Mouse (Mus musculus): ENCODE data around the gene 4930469K13Rik. TPM values are rescaled to one million over a fixed set of nuclear protein-coding genes. Genes with fewer than 3 reads are reported as not detected.
A peak's percentile ranks its signal among the peaks of the same experiment; 100 is the strongest.

The 4930469K13Rik gene
- polyA plus RNA-seq, 1 experiment from 2014 or later: not detected

- peaks cover 3% of the 10 kb centered on the region; the same call in 1 of the 2 replicates for H3K4me1 ChIP-seq (ENCODE audit: control insufficient read depth, insufficient read depth, low read length)
These were observed 20.0 kb upstream of the 4930469K13Rik start for GRCm38 (mm10) chr11:34118319-34118718.

DNA sequence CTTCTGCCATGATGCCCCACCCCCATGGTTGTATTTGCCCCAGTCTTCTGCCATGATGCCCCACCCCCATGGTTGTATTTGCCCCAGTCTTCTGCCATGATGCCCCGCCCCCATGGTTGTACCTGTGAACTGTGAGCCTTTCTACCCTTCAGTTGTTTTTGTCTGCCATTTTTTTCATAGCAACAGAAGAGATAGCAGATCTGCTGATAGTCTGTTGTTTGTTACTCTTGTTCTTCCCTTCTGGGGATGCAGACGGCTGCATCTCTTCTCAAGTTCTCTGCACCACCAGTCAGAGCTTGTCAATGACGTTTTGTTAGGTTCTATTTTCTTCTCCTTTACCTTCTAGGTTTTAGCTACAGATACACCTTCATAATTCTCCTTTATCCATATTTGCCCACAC is 19.2 kb upstream of the 4930469K13Rik start:
- no peaks in the 10 kb centered on the region; the same call in 1 of the 2 replicates for H3K27me3 ChIP-seq (ENCODE audit: control insufficient read depth, insufficient read depth, low read depth, low read length)
- WGBS: 89% methylated on average over 3 of the region's 3 CpGs
- ATAC-seq: no peak

More at GRCm38 (mm10) chr11:34118319-34118718, 20.0 kb upstream of the 4930469K13Rik start:
- ATAC-seq: no peak
- H3K9me3 ChIP-seq (replicated peaks; ENCODE audit: control insufficient read depth, low read length, poor library complexity, severe bottlenecking): no peaks in the 10 kb centered on the region
- no peaks in the 10 kb centered on the region for H3K36me3 ChIP-seq (ENCODE audit: control insufficient read depth, insufficient read depth, low read length)
- 88% methylated on average over 3 of the region's 3 CpGs for WGBS
- no peaks in the 10 kb centered on the region; the same call in 1 of the 2 replicates for H3K27me3 ChIP-seq (ENCODE audit: control insufficient read depth, insufficient read depth, low read depth, low read length)
- no peak overlapping the region for H3K4me2 ChIP-seq (ENCODE audit: low read length)
- no peak overlapping the region for H3K9ac ChIP-seq (ENCODE audit: low read depth, low read length)
- H3K27ac ChIP-seq (ENCODE audit: low read length): no peak overlapping the region
- H3K4me3 ChIP-seq (ENCODE audit: low read depth, low read length): no peak overlapping the region

GRCm38 (mm10) chr11:34116572-34117135 is 18.3 kb upstream of the 4930469K13Rik start:
- no peak overlapping the region for H3K27ac ChIP-seq (ENCODE audit: low read length)
- H3K4me1 ChIP-seq (ENCODE audit: control insufficient read depth, insufficient read depth, low read length): peaks cover 10% of the 10 kb centered on the region
- H3K4me2 ChIP-seq (ENCODE audit: low read length): no peak overlapping the region
- H3K9ac ChIP-seq (ENCODE audit: low read depth, low read length): no peak overlapping the region
- no peak for ATAC-seq
- H3K4me3 ChIP-seq (ENCODE audit: low read depth, low read length): no peak overlapping the region
- no peaks in the 10 kb centered on the region for H3K9me3 ChIP-seq (replicated peaks; ENCODE audit: control insufficient read depth, low read length, poor library complexity, severe bottlenecking)
- H3K27me3 ChIP-seq (ENCODE audit: control insufficient read depth, insufficient read depth, low read depth, low read length): no peaks in the 10 kb centered on the region; the same call in 1 of the 2 replicates
- no peaks in the 10 kb centered on the region for H3K36me3 ChIP-seq (ENCODE audit: control insufficient read depth, insufficient read depth, low read length)
- WGBS: 92% methylated on average over 2 of the region's 2 CpGs

More for the DNA sequence above, 19.2 kb upstream of the 4930469K13Rik start:
- Histone ChIP-seq H3K4me2 (ENCODE audit: low read length) (no peak overlapping the region), H3K9ac (ENCODE audit: low read depth, low read length) (no peak overlapping the region), H3K9me3 (replicated peaks; ENCODE audit: control insufficient read depth, low read length, poor library complexity, severe bottlenecking) (no peaks in the 10 kb centered on the region), H3K4me1 (ENCODE audit: control insufficient read depth, insufficient read depth, low read length) (peaks cover 6% of the 10 kb centered on the region), H3K27ac (ENCODE audit: low read length) (no peak overlapping the region), H3K4me3 (ENCODE audit: low read depth, low read length) (no peak overlapping the region), H3K36me3 (ENCODE audit: control insufficient read depth, insufficient read depth, low read length) (no peaks in the 10 kb centered on the region)

DNA sequence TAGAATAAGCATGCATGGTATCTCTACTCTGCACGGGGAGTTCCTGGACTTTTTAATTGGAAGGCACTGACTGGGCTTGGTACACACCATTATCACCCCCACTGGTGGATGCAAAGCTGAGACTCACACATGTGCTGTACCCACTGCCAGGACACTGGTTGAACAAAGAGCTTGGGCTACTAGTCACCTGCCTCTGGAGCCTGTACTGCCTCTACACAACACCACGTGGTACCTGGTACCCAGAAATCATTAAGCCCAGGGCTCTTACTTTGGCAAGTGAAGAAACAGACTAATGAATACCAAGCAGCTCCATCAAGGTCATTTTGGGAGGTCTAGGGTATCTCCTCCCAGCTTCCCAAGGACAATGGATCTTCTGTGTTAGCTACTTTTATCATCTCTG is 15.4 kb upstream of the 4930469K13Rik start:
- WGBS: 61% methylated on average over 2 of the region's 2 CpGs
- Histone ChIP-seq H3K4me3 (ENCODE audit: low read depth, low read length) (no peak overlapping the region), H3K27me3 (ENCODE audit: control insufficient read depth, insufficient read depth, low read depth, low read length) (no peaks in the 10 kb centered on the region), H3K4me1 (ENCODE audit: control insufficient read depth, insufficient read depth, low read length) (peaks cover 14% of the 10 kb centered on the region), H3K4me2 (ENCODE audit: low read length) (no peak overlapping the region), H3K9me3 (replicated peaks; ENCODE audit: control insufficient read depth, low read length, poor library complexity, severe bottlenecking) (no peaks in the 10 kb centered on the region), H3K9ac (ENCODE audit: low read depth, low read length) (no peak overlapping the region), H3K36me3 (ENCODE audit: control insufficient read depth, insufficient read depth, low read length) (no peaks in the 10 kb centered on the region), H3K27ac (ENCODE audit: low read length) (peak overlapping the region; percentile 1)
- ATAC-seq: 0 out of 2 replicates have a peak, but pooled peaks have one; percentile 33

DNA sequence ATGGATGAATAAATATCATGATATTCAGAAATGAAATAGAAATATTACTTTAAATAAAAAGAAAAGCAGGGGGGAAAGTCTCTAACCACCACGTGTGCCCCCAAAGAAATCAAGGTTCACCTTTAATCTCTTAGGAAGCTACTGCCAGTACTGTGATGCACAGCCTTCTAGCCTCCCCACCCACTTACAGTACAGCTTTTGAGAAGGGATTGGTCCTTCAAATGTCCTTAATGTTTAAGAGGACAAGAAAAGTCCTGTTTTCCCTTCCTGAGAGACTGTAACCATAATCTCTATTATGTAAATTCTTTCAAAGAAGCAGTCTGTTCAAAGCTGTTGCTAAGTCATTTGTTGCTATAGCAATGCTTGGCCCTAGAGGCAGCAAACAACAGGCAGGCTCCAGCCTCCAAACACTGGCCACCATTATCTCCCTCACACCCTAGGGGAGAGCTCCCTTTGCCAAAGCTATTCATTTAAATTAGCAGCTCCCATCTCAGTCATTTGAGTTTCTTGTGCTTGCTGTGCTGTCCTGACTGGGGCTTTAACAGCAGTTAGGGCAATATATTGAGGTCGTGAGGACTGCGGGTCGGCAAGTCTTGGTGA is 14.5 kb upstream of the 4930469K13Rik start:
- Histone ChIP-seq H3K4me1 (ENCODE audit: control insufficient read depth, insufficient read depth, low read length) (peaks cover 14% of the 10 kb centered on the region), H3K4me2 (ENCODE audit: low read length) (no peak overlapping the region), H3K27ac (ENCODE audit: low read length) (peak overlapping the region; percentile 1), H3K9me3 (replicated peaks; ENCODE audit: control insufficient read depth, low read length, poor library complexity, severe bottlenecking) (no peaks in the 10 kb centered on the region), H3K9ac (ENCODE audit: low read depth, low read length) (no peak overlapping the region), H3K36me3 (ENCODE audit: control insufficient read depth, insufficient read depth, low read length) (no peaks in the 10 kb centered on the region), H3K4me3 (ENCODE audit: low read depth, low read length) (no peak overlapping the region), H3K27me3 (ENCODE audit: control insufficient read depth, insufficient read depth, low read depth, low read length) (no peaks in the 10 kb centered on the region)
- ATAC-seq: peak; percentile 94
- WGBS: 25% methylated on average over 4 of the region's 4 CpGs

- Histone ChIP-seq H3K9me3 (replicated peaks; ENCODE audit: control insufficient read depth, low read length, poor library complexity, severe bottlenecking) (no peaks in the 10 kb centered on the region), H3K4me3 (ENCODE audit: low read depth, low read length) (no peak overlapping the region), H3K36me3 (ENCODE audit: control insufficient read depth, insufficient read depth, low read length) (no peaks in the 10 kb centered on the region), H3K27ac (ENCODE audit: low read length) (0 out of 2 replicates have a peak overlapping the region, but pooled peaks have one; percentile 4), H3K27me3 (ENCODE audit: control insufficient read depth, insufficient read depth, low read depth, low read length) (no peaks in the 10 kb centered on the region), H3K4me2 (ENCODE audit: low read length) (no peak overlapping the region), H3K9ac (ENCODE audit: low read depth, low read length) (no peak overlapping the region), H3K4me1 (ENCODE audit: control insufficient read depth, insufficient read depth, low read length) (peaks cover 14% of the 10 kb centered on the region)
- 58% methylated on average over 7 of the region's 7 CpGs for WGBS
- no peak for ATAC-seq
These were observed 13.6 kb upstream of the 4930469K13Rik start for GRCm38 (mm10) chr11:34111940-34112339.

DNA sequence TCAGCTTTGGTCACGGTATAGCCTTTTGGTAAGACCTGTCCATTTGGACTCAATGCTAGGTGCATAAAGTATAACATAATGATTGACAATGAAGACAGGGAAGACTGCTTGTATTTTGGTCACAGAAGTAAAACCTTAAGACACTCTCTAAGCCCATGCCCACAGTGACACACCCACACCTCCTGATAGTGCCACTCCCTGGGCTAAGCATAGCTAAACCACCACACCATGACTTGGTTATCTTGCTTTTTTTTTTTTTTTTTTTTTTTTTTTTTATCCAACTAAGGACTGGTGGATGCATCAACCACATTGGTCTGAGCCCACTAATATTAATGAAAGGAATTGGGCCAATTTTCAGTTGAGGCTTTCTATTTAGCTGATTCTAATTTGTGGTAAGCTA is 10.9 kb upstream of the 4930469K13Rik start:
- Histone ChIP-seq H3K4me3 (ENCODE audit: low read depth, low read length) (no peak overlapping the region), H3K27ac (ENCODE audit: low read length) (no peak overlapping the region), H3K4me1 (ENCODE audit: control insufficient read depth, insufficient read depth, low read length) (peaks cover 23% of the 10 kb centered on the region), H3K27me3 (ENCODE audit: control insufficient read depth, insufficient read depth, low read depth, low read length) (no peaks in the 10 kb centered on the region), H3K9ac (ENCODE audit: low read depth, low read length) (no peak overlapping the region), H3K36me3 (ENCODE audit: control insufficient read depth, insufficient read depth, low read length) (no peaks in the 10 kb centered on the region), H3K9me3 (replicated peaks; ENCODE audit: control insufficient read depth, low read length, poor library complexity, severe bottlenecking) (no peaks in the 10 kb centered on the region), H3K4me2 (ENCODE audit: low read length) (no peak overlapping the region)
- WGBS: 96% methylated on average over 1 of the region's 1 CpGs
- ATAC-seq: no peak

- no peak for ATAC-seq
- peaks cover 10% of the 10 kb centered on the region; the same call in 1 of the 2 replicates for H3K4me1 ChIP-seq (ENCODE audit: control insufficient read depth, insufficient read depth, low read length)
- no peak overlapping the region for H3K4me2 ChIP-seq (ENCODE audit: low read length)
- H3K9ac ChIP-seq (ENCODE audit: low read depth, low read length): no peak overlapping the region
- WGBS: 25% methylated on average over 1 of the region's 1 CpGs
- no peaks in the 10 kb centered on the region for H3K27me3 ChIP-seq (ENCODE audit: control insufficient read depth, insufficient read depth, low read depth, low read length)
- H3K9me3 ChIP-seq (replicated peaks; ENCODE audit: control insufficient read depth, low read length, poor library complexity, severe bottlenecking): no peaks in the 10 kb centered on the region
- H3K27ac ChIP-seq (ENCODE audit: low read length): no peak overlapping the region
- H3K4me3 ChIP-seq (ENCODE audit: low read depth, low read length): no peak overlapping the region
- no peaks in the 10 kb centered on the region for H3K36me3 ChIP-seq (ENCODE audit: control insufficient read depth, insufficient read depth, low read length)
These were observed 6.6 kb upstream of the 4930469K13Rik start for GRCm38 (mm10) chr11:34104919-34105318.

DNA sequence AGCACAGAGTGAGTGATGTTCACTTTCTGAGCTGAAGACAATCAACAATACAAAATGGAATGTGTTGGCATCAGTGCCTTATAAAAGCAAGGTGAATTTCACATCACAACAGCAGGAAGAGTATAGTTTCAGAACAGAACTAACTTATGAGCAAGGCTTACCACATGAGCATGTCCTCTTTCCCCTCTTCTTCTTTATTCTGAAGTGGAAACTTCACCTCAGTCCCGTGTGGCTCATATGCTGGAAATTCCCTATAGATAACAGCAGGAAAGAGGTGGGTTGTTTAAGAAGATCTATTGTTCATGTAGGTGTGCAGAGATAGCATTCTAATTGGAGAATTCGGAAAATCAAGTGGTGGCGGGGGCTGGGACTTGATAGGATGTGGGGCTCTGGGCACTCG is 3.5 kb upstream of the 4930469K13Rik start:
- H3K4me2 ChIP-seq (ENCODE audit: low read length): no peak overlapping the region
- H3K36me3 ChIP-seq (ENCODE audit: control insufficient read depth, insufficient read depth, low read length): no peaks in the 10 kb centered on the region
- H3K9me3 ChIP-seq (replicated peaks; ENCODE audit: control insufficient read depth, low read length, poor library complexity, severe bottlenecking): no peaks in the 10 kb centered on the region
- no peak overlapping the region for H3K9ac ChIP-seq (ENCODE audit: low read depth, low read length)
- no peak for ATAC-seq
- no peaks in the 10 kb centered on the region for H3K27me3 ChIP-seq (ENCODE audit: control insufficient read depth, insufficient read depth, low read depth, low read length)
- no peak overlapping the region for H3K27ac ChIP-seq (ENCODE audit: low read length)
- no peak overlapping the region for H3K4me3 ChIP-seq (ENCODE audit: low read depth, low read length)
- H3K4me1 ChIP-seq (ENCODE audit: control insufficient read depth, insufficient read depth, low read length): peaks cover 10% of the 10 kb centered on the region; the same call in 1 of the 2 replicates
- WGBS: 95% methylated on average over 4 of the region's 4 CpGs

Data from midbrain, embryonic 16.5 days (tissue).